Mouse (Mus musculus) telencephalon, adult 2 months (tissue): Measurements from ENCODE around the gene Qsox2.

Experiments
- DNase-seq: peaks from one replicate; pipeline ENCODE4 v3.0.0-alpha.2; 2011; ENCODE audit warnings: low read depth, low spot score

Gene Qsox2

DNA sequence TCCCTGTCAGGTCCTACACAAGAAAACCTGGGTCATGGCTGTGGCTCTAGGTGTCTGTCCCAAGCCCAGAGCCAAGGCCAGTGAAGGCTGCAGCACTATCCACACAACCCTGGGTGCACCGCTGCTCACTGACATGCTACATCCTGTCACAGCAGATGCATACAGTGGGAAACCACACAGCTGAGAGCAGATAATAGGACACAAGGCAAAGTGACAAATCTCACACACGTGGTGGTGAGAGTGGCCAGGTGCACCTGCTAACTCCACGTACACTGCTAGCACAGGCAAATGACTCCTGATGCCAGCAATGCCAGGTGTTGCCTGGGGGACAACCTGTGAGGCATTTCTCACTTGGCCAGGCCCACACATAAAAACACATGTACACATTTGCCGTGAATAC lies 12.1 kb downstream of the Qsox2 start:
- DNase-seq, result no peak

DNA sequence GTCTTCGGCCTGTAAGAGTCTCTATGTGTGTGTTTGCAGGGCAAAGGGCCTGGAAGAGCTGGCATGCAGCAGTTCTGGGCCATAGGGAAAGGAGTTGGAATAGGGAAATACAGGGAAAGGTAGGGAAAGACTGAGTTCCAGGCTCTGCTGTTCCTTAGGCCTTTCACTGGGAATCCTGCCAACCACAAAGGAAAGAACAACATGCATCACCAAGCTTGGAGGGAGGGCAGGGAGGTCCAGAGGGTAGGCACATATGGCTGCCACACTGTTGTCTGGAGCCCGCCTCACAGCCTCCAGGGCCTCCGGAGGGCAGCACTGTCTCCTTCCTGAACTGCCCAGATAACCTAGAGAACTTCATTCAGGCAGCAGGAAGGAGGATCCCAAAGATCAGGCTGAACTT lies 13.4 kb downstream of the Qsox2 start:
- no peak for DNase-seq

DNA sequence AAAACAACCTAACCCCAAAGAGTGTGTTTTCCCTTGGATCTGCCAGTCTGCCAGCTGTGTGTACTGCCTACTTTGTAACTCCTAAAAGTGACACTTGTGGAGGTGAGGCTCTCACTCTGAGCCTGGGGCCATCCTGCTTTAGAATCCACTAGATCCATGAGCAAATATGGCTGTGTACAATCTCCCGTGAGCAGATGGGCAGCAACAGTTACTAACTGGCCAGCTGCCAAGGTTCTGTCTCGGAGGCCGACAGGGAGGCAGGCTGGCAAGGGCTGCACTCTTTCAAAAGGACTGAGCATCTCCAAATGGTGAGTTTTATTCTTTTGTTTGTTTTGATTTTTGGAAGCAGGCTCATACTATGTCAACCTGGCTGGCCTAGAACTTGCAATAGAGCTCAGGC lies 22.8 kb downstream of the Qsox2 start:
- no peak for DNase-seq

DNA sequence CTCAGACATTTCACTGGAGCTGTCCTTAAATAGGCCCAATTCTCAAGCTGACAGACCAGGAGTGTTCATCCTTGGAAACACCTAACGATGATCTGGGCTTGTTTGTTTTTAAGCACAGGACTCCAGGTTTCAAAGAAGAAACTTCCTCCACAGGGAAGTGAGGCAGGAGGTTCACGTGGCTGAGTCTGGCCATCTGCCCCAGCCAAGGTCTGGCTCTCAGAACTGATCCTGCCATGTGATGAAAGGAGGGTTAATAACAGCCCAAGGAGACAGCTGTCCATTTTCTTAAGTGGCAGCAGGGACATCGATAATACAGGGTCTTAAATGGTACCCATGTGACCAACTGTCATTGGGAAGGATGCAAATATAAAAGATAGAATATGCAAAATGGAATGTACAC lies 27.8 kb downstream of the Qsox2 start:
- no peak for DNase-seq

- no peak for DNase-seq
Observed at GRCm38 (mm10) chr2:26208126-26208789, 29.1 kb downstream of the Qsox2 start, which contains the start of gene Lhx3. Lhx3 (minus strand) TSS chr2:26208289.

DNA sequence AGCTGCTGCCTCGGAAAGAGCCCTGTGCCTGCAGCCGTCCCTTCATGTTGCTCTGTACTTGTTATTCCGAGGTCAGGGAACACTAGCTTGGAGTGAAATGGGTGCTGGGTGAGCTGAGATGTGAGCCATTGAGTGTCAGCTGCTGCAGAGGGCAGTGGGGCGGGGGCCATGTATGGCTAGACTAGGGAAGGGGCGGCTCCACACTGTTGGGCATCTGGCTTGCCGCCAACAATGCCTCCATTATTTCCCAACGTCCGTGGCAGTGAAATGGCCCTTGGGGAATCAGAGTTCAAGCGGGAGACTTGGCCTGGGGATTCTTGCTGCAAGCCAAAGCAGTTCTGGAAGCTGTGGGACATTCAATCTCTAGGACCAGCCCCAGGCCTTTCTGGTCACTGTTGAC lies 29.8 kb downstream of the Qsox2 start:
- no peak for DNase-seq

DNA sequence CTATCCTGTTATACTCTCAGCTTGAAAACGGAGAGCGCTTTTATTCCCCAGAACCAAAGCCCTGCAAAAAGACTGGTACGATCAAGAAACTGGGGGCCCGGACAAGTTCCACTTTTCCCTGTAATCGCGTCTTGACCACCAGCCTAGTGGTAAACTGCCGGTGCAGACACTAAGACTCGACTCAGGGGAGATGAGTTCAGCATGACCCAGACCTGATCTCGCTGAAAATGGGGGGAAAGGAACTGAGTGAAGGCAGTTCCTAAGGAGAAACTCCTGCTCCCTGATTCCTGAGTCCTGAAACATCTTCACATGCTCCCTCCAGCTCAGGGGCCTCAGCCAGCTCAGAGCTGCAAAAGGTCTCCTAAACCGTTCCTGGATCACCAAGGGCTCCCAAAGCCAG lies 31.6 kb downstream of the Qsox2 start:
- no peak for DNase-seq

DNA sequence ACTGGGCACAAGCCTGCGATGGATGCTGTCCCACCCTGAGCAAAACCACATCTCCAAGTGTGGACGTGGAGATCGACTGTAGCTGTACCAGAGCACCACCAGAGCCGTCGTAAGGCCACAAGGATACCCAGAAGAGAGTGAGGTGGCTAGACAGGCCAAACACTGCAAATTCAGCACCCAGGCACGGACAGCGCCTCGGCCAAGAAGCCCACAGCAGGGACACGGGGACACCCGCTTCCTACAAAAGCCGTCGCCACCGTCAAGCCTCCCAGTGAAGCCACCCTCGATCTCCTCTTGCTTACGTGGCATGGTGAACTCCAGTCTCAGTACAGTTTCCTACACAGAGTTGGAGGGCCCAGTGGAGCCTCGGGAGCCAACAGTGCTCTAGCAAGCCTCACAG lies 32.2 kb downstream of the Qsox2 start:
- DNase-seq, result no peak

GRCm38 (mm10) chr2:26202849-26203475 lies 34.4 kb downstream of the Qsox2 start:
- no peak for DNase-seq

- DNase-seq, result no peak
Observed at GRCm38 (mm10) chr2:26201926-26202848, 35.1 kb downstream of the Qsox2 start.

GRCm38 (mm10) chr2:26198488-26198887 lies 38.8 kb downstream of the Qsox2 start:
- no peak for DNase-seq

GRCm38 (mm10) chr2:26194552-26195339 lies 42.6 kb downstream of the Qsox2 start:
- no peak for DNase-seq

DNA sequence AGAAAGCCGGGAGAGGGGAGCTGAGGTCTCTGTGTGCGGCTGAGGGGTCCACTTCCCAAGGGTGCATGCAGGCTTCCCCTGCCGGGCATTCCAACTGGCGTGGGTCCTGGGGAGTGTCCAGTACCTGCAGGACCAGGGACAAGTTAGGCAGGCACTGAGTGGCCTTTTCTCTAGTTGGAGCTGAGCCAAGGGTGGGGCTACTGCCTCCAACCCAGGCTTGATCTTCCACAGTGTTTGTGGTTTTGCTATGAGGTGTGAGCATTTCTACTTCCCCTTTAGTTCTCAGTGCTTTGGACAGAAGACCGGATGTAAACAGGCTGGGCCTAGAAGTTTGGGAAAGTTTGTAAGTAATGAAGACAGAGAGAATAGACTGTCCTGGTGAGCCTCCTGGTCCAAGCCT lies 48.8 kb downstream of the Qsox2 start:
- DNase-seq, result no peak

GRCm38 (mm10) chr2:26184352-26184751 lies 53.0 kb downstream of the Qsox2 start:
- no peak for DNase-seq

DNA sequence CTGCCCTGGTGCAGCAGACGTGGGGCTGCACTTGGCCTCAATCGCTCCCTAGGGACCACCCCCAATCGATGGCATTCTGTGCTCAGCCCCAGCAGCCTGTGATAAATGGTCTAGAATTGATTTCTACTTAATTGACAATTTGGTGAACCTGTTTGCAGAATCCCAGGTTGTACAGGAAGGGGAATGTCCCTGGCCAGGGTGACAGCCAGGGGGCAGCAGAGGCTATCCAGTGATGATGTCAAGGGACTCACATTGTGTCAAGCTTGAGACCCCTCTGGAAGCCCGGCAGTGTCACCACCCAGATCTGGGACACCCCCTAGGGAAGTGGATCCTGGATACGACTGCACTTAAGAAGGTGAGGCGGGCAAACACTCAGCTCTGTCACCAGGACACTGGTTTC lies 54.7 kb downstream of the Qsox2 start:
- no peak for DNase-seq

GRCm38 (mm10) chr2:26177189-26177588 lies 60.1 kb downstream of the Qsox2 start:
- DNase-seq, result no peak

- DNase-seq, result no peak
Observed at GRCm38 (mm10) chr2:26176731-26177130, 60.6 kb downstream of the Qsox2 start.

GRCm38 (mm10) chr2:26175191-26175590 lies 62.1 kb downstream of the Qsox2 start:
- no peak for DNase-seq

- no peak for DNase-seq
Observed at GRCm38 (mm10) chr2:26172166-26172565, 65.2 kb downstream of the Qsox2 start.

GRCm38 (mm10) chr2:26170376-26170775 lies 66.9 kb downstream of the Qsox2 start:
- no peak for DNase-seq

DNA sequence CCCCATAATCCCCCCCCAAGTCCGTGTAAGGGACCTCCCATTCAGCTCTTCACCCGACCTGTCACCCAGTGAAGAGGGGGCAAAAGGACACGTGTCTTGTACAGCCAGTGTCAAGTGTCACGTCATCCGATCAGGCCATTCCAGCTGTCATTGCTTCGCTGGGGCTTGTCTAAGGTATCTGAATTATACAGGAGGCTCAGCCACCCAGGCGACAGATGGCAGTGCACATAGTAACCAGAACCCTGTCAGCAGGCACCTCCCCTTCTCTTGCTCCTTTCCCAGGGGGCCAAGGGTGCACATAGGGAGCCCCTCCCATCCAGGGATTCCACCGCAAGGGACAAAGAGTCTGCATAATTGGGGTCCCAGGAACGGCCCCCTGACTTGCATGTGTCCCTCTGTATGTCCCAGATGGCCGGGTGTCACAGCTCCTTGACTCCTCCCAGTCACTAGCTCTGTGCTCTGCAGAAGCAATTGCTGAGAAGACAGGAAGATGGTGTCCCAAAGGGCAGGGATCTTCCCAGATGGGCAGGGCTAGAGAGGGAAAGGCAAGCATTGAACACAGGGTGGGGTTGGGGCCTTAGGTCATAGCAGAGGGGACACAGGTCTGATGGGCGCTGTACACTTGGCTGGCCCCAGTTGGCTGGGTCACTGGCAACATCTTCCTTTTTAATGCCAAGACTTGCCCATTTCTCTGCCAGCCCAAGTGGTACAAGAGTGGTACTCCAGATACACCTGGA lies 68.3 kb downstream of the Qsox2 start:
- no peak for DNase-seq
